20 mouse cellular contexts compared by ENCODE assay signal in genomic region chr7:63817476-63817875, GRCm38 (mm10).
A peak's percentile ranks its signal among the peaks of the same experiment; 100 is the strongest.
DNase-seq lines count a peak whose midpoint lies in the region; ATAC-seq and TF ChIP-seq lines count a peak whose summit lies in the region.
"Had no signal": no experiment of that assay in that cellular context is flagged by ENCODE, and none has a peak within 500 bp of the region (broad histone marks: within the 10 kb centered on the region; RNA-seq: fewer than 3 reads in every experiment).

No protein-coding gene starts in this region.

- no peak overlapping the region for H3K9ac ChIP-seq in embryonic facial prominence, embryonic 13.5 days
- no peak overlapping the region for H3K9ac ChIP-seq in lung, embryonic 15.5 days
- H3K9ac ChIP-seq in hindbrain, embryonic 16.5 days (ENCODE audit: low read depth, low read length), result no peak overlapping the region
- H3K9ac ChIP-seq: forebrain, embryonic 13.5 days; hindbrain, embryonic 15.5 days; kidney, embryonic 15.5 days; midbrain, embryonic 15.5 days; neural tube, embryonic 13.5 days had no signal

- ATAC-seq in embryonic facial prominence, embryonic 13.5 days (ENCODE audit: insufficient number of reproducible peaks, insufficient read depth, low FRiP score, low TSS enrichment, low read depth), result no peak
- no peak for ATAC-seq in lung, embryonic 15.5 days (ENCODE audit: borderline replicate concordance, extremely low read depth, low FRiP score, low TSS enrichment)
- ATAC-seq in hindbrain, embryonic 16.5 days, result no peak
- ATAC-seq: forebrain, embryonic 13.5 days; midbrain, embryonic 15.5 days had no signal

- peak overlapping the region; percentile 83; the same call in 1 of the 2 replicates for H3K27ac ChIP-seq in embryonic facial prominence, embryonic 13.5 days
- no peak overlapping the region for H3K27ac ChIP-seq in embryonic facial prominence, embryonic 10.5 days (replicated peaks)
- peak overlapping the region; percentile 85; the same call in 1 of the 2 replicates for H3K27ac ChIP-seq in lung, embryonic 15.5 days
- peak overlapping the region; percentile 94 for H3K27ac ChIP-seq in embryonic fibroblast, embryonic 13.5 days (ENCODE audit: insufficient read depth, low read length)
- no peak overlapping the region for H3K27ac ChIP-seq in hindbrain, embryonic 16.5 days (ENCODE audit: low read depth, low read length)
- H3K27ac ChIP-seq: forebrain, embryonic 13.5 days; heart, embryonic 10.5 days; midbrain, embryonic 15.5 days had no signal

- 71% methylated on average over 1 of the region's 1 CpGs for WGBS in embryonic facial prominence, embryonic 13.5 days
- WGBS in embryonic facial prominence, embryonic 10.5 days, result 81% methylated on average over 1 of the region's 1 CpGs
- 84% methylated on average over 1 of the region's 1 CpGs for WGBS in lung, embryonic 15.5 days
- 71% methylated on average over 1 of the region's 1 CpGs for WGBS in hindbrain, embryonic 16.5 days

- H3K9me3 ChIP-seq in embryonic facial prominence, embryonic 13.5 days, result no peaks in the 10 kb centered on the region
- no peaks in the 10 kb centered on the region for H3K9me3 ChIP-seq in embryonic facial prominence, embryonic 10.5 days
- no peaks in the 10 kb centered on the region for H3K9me3 ChIP-seq in lung, embryonic 15.5 days
- no peaks in the 10 kb centered on the region for H3K9me3 ChIP-seq in hindbrain, embryonic 16.5 days (ENCODE audit: control insufficient read depth, low read length)
- H3K9me3 ChIP-seq: forebrain, embryonic 13.5 days; heart, embryonic 10.5 days; hindbrain, embryonic 15.5 days; kidney, embryonic 15.5 days; midbrain, embryonic 15.5 days; neural tube, embryonic 13.5 days had no signal

- H3K4me3 ChIP-seq in embryonic facial prominence, embryonic 13.5 days, result no peak overlapping the region
- no peak overlapping the region for H3K4me3 ChIP-seq in embryonic facial prominence, embryonic 10.5 days
- H3K4me3 ChIP-seq in lung, embryonic 15.5 days, result no peak overlapping the region
- no peak overlapping the region for H3K4me3 ChIP-seq in embryonic fibroblast, embryonic 13.5 days (ENCODE audit: insufficient read depth, low read length)
- H3K4me3 ChIP-seq in hindbrain, embryonic 16.5 days (ENCODE audit: low read length), result no peak overlapping the region
- H3K4me3 ChIP-seq: forebrain, embryonic 13.5 days; heart, embryonic 10.5 days; hindbrain, embryonic 15.5 days; kidney, embryonic 15.5 days; midbrain, embryonic 15.5 days; neural tube, embryonic 13.5 days had no signal

- no peak overlapping the region for H3K4me2 ChIP-seq in embryonic facial prominence, embryonic 13.5 days
- no peak overlapping the region for H3K4me2 ChIP-seq in lung, embryonic 15.5 days
- no peak overlapping the region for H3K4me2 ChIP-seq in hindbrain, embryonic 16.5 days (ENCODE audit: low read length)
- H3K4me2 ChIP-seq: forebrain, embryonic 13.5 days; hindbrain, embryonic 15.5 days; kidney, embryonic 15.5 days; midbrain, embryonic 15.5 days; neural tube, embryonic 13.5 days had no signal

- peaks cover 12% of the 10 kb centered on the region for H3K4me1 ChIP-seq in embryonic facial prominence, embryonic 13.5 days
- H3K4me1 ChIP-seq in embryonic facial prominence, embryonic 10.5 days, result peaks cover 2% of the 10 kb centered on the region; the same call in 1 of the 2 replicates
- 0 out of 2 replicates have a peak, but pooled peaks cover 5% of the 10 kb centered on the region for H3K4me1 ChIP-seq in lung, embryonic 15.5 days
- peaks cover 18% of the 10 kb centered on the region for H3K4me1 ChIP-seq in embryonic fibroblast, embryonic 13.5 days (ENCODE audit: control insufficient read depth, insufficient read depth, low read length)
- no peaks in the 10 kb centered on the region for H3K4me1 ChIP-seq in hindbrain, embryonic 16.5 days (ENCODE audit: control insufficient read depth, insufficient read depth, low read depth, low read length)
- H3K4me1 ChIP-seq: forebrain, embryonic 13.5 days; hindbrain, embryonic 15.5 days; midbrain, embryonic 15.5 days; neural tube, embryonic 13.5 days had no signal

- TF ChIP-seq CTCF in embryonic fibroblast, embryonic 13.5 days (IDR thresholded peaks at IDR 0.05; ENCODE audit: borderline replicate concordance, insufficient read depth, low read length), result no peak

- no peaks in the 10 kb centered on the region for H3K27me3 ChIP-seq in embryonic facial prominence, embryonic 13.5 days
- H3K27me3 ChIP-seq in embryonic facial prominence, embryonic 10.5 days (replicated peaks; ENCODE audit: low read depth, poor library complexity, severe bottlenecking), result no peaks in the 10 kb centered on the region
- no peaks in the 10 kb centered on the region for H3K27me3 ChIP-seq in lung, embryonic 15.5 days
- H3K27me3 ChIP-seq in hindbrain, embryonic 16.5 days (replicated peaks; ENCODE audit: control insufficient read depth, insufficient read depth, low read length), result no peaks in the 10 kb centered on the region
- H3K27me3 ChIP-seq: forebrain, embryonic 13.5 days; hindbrain, embryonic 15.5 days; kidney, embryonic 15.5 days; midbrain, embryonic 15.5 days; neural tube, embryonic 13.5 days had no signal

- DNase-seq in embryonic facial prominence, embryonic 10.5 days (ENCODE audit: low spot score), result no peak
- DNase-seq in lung, postnatal 10 days, result no peak
- DNase-seq in brain, adult 2 months (ENCODE audit: low read depth, low spot score), result peak; percentile 63
- DNase-seq: adrenal gland, postnatal 14 days; B cell, adult 2 months; kidney, adult 11 months; retina, postnatal 1 day; right cerebral cortex, postnatal 25 days; spleen, adult 18-20 months; thymus, postnatal 25 days had no signal

- no peak for TF ChIP-seq POLR2A in embryonic fibroblast, embryonic 13.5 days (IDR thresholded peaks at IDR 0.05; ENCODE audit: low read depth, low read length)

- H3K36me3 ChIP-seq in embryonic facial prominence, embryonic 13.5 days, result no peaks in the 10 kb centered on the region
- H3K36me3 ChIP-seq in embryonic facial prominence, embryonic 10.5 days (replicated peaks), result no peaks in the 10 kb centered on the region
- H3K36me3 ChIP-seq in lung, embryonic 15.5 days, result no peaks in the 10 kb centered on the region
- no peaks in the 10 kb centered on the region for H3K36me3 ChIP-seq in hindbrain, embryonic 16.5 days (ENCODE audit: control insufficient read depth, insufficient read depth, low read length)
- H3K36me3 ChIP-seq: heart, embryonic 10.5 days; hindbrain, embryonic 15.5 days; kidney, embryonic 15.5 days; midbrain, embryonic 15.5 days; neural tube, embryonic 13.5 days had no signal

Comparison
In these comparisons a context has a peak if more than half of its experiments do, and no peak if none do; other contexts are left out.
1. H3K27ac ChIP-seq: peak in embryonic facial prominence, embryonic 13.5 days (single experiment), lung, embryonic 15.5 days (single experiment) and embryonic fibroblast, embryonic 13.5 days (single experiment); none in embryonic facial prominence, embryonic 10.5 days (single experiment) and hindbrain, embryonic 16.5 days (single experiment).